Mouse (Mus musculus): ENCODE data around the gene Map6. TPM values are rescaled to one million over a fixed set of nuclear protein-coding genes. Genes with fewer than 3 reads are reported as not detected.

The Map6 gene
- total RNA-seq, 2 experiments from 2014 or later = 135 to 137 TPM

DNA sequence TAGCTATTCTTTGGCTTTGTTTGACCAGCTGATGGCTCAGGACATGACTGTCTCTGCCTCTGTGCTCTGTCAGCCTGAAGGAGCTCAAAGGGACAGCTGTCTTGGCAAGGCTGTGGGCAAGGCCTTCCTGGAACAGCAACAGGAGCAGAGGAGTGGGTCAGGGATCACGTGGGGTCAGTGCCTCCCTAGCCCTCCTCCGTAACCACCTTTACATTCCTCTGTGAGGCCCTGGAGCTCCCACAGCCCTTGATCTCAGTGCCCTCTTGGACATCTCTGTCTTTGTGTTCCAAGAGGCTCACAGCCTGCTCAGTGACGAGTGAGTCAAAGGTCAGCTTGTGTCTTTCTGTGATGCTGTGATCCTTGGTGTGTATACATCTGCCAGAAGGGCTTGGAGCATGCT, 39.4 kb downstream of the Map6 start:
- intact Hi-C loops (cut with DNase I) = no loop called here
- DNase-seq (ENCODE audit: low spot score in 2 of 2) = no peak

DNA sequence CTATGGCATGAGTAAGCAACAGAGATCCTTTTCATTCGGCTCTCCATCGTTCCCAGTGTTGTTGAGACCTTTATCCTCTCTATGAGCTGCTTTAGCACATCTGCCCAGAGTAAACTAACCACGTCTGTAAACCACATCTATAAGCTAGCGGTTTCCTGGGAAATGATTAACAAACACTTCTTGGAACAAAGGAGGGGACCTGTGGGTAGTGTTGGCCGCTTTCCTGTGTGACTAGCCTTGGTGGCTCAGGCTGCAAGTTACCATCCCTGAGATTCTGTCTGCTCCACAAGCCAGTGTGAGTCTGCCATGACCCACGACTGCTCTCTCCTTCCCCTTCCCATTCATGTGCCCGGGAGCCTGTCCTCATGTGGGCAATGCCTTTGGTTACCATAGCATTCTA, 44.2 kb downstream of the Map6 start:
- intact Hi-C loops (cut with DNase I) = no loop called here
- no peak for DNase-seq (ENCODE audit: low spot score in 2 of 2)

DNA sequence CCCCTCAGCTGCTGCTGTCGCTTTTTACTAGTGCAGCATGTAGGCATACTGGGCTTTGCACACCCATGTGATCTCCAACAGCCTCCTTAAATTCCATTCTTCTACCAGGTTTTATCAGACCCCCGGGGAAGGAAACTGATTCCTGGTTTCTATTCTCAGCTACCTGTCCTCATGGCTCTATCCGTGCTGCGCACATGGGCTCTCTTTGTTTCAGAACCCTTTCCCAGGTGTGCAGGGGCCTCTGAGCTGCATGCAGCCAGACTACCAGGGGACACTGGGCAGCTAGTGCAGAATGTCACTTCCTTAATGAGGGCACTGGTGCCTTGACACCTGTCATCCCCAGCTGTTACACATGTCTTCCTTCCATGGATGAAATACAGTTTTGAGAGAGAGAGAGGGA, 44.8 kb downstream of the Map6 start:
- intact Hi-C loops (cut with DNase I) = no loop called here
- DNase-seq (ENCODE audit: low spot score in 2 of 2) = no peak

DNA sequence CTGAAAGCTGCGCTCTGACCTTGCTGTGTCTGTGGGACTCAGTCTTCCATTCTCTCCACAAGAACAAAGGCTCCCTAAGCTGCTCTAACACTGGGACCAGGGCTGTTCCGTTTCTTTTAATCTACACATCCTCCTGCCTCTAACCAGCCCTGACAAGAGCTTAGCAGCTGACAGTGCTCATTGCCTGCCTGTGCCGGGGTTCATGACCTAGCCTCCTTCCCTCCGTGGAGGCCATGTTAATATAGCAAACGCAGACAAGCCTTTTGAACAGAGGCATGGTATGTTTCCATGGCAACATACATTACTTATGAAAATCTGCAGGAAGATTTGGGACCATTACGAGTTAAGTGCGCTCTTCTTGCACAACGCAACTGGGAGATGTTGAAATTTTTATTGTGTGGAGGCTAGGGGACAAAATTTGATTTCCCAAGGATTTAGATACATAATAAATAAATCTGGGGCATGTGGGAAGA, 45.5 kb downstream of the Map6 start:
- no peak for DNase-seq (ENCODE audit: low spot score in 2 of 2)
- intact Hi-C loops (cut with DNase I) = no loop called here

DNA sequence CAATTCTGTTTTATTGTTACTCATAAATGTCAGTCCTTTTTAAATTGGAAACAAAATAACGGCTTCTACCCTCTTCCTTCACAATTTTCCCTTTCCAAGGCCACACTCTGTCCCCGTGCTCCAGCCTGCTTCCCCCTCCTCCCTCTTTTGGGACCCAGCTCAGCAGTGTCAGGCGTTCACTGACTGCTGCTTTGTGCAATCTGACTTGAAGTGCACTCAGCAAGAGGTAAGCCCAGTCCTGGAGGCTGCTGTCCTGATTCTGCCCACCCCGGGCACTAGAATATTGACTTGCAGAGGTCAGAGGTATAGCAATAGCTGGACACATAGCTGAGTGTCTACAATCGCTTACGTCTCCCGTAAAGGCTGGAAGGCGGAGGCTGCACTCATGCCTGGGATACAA, 46.0 kb downstream of the Map6 start:
- intact Hi-C loops (cut with DNase I) = no loop called here
- DNase-seq (ENCODE audit: low spot score in 2 of 2) = no peak

DNA sequence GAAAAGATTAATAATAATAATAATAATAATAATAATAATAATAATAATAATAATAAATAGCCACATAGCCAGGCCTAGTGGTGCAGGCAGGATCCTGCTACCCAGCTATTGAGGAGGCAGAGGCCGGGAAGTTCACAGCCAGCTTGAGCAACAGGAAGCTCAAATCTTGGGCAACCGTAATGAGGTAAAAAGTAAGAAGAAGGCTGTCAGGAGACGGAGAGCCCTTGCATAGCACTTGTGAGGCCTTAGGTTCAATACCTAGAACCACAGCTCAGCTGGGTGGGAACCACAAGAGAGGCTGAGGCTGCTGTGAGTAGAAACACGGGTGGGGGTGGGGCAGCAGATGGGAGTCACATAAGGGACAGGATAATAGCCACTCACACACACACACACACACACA, 47.3 kb downstream of the Map6 start:
- intact Hi-C loops (cut with DNase I) = no loop called here

DNA sequence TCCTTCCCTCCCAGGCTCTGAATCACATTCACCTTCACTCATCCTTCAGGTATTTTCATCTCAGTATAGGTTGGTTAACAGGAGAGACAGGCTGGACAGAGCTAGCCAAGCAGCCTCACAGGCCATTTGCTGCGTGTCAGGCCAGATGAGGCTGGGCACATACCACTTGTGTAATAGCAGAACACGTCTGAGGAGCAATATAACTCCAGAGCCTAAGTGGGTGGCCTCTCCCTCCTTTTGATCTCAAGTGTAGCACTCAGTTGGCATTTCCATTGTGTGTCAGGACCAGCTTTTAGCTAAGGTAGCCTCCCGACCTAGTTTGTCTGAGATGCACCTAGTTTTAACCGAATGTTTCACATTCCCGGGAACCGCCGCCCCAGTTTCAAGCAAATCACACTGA, 49.0 kb downstream of the Map6 start:
- no peak for DNase-seq (ENCODE audit: low spot score in 2 of 2)
- intact Hi-C loops (cut with DNase I) = loop anchor here (5.0 kb wide), 1 partner anchor 39 kb away; no protein-coding TSS in a partner anchor

More for the DNA sequence above, 47.3 kb downstream of the Map6 start:
- no peak for DNase-seq (ENCODE audit: low spot score in 2 of 2)

DNA sequence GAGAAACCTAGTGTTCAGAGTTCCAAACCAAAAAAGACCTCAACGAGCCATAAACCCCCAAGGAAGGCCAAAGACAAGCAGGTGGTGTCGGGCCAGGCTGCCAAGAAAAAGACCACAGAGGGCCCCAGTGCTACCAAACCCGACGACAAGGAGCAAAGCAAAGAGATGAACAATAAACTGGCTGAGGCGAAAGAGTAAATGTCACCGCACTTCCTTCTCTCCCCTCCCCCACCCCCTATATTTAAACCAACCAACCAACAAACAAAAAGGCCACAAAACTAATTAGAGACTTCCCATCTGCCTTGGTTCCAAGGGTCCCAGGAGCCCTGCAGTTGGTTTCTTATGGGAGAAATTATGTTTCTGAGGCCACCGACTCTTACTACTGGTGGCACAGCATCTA, 50.2 kb downstream of the Map6 start:
- DNase-seq (ENCODE audit: low spot score in 2 of 2) = no peak
- intact Hi-C loops (cut with DNase I) = loop anchor here (5.0 kb wide), 1 partner anchor 40 kb away; no protein-coding TSS in a partner anchor

DNA sequence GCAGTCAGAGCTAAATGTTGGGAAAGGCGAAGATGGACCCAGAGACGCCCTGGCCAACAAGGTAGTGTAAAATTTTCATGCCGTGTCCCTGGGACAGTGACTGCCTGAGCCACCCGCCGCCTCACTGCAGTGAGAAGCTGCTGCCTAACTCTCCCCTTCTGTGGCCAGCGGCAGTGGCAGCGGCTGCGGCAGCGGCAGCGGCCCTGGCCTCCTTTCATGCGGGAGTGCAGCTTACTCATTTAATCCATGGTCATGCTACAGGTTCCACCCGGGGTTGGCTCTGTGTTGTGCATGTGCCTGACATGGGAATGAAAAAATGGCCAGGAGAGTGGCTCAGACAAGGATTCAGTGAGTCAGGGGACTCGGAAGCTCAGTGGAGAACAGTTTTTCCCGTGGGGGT, 53.3 kb downstream of the Map6 start:
- intact Hi-C loops (cut with DNase I) = no loop called here
- no peak for DNase-seq (ENCODE audit: low spot score in 2 of 2)

DNA sequence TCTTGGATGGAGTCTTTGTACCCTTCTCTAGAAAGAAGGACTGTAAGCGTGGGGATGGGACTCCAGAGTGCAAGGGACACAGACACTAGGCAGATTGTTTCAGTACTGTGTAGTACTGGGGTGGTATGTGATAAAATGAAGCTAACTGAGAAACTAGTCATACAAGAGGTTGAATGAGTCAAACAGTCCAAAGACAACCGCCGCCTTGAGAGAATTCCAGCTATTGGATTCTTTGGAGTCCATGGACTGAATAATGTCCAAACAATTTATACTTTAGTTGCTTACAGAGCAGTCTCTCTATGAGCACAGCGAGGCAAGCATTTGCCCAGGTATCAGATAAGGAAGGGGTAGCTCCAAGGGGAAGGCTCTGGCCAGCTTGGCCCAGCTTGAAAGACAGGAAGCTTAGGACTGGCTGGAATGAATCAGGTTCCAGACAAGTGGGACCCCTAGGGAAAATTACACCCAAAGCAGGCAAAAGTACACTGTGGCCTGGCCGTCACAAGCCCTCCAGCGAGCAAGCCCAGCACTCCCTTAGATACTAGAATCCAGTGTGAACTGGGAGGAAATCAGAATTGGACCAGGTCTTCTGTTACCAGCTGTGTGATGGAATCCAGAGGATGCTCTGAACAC, 55.6 kb downstream of the Map6 start:
- DNase-seq (ENCODE audit: low spot score in 2 of 2) = no peak
- intact Hi-C loops (cut with DNase I) = no loop called here

DNA sequence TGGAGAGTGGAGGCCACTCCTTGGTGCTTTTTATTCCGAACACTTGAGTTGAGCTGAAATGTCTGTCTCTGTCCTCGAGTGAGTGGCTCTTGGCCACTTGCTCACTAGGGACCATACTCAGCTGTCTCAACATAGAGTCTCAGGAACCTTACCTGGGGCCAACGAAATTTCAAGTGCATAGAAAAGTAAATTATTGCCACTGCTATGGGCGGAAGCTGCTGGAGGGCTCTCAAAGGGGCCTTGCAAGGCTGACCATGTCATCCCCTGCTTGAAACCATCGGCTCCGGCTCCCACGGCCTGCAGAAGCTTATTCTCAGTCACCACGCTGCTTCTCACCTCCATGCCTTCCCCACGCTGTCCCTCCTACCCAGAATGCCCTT, 56.1 kb downstream of the Map6 start:
- no peak for DNase-seq (ENCODE audit: low spot score in 2 of 2)

DNA sequence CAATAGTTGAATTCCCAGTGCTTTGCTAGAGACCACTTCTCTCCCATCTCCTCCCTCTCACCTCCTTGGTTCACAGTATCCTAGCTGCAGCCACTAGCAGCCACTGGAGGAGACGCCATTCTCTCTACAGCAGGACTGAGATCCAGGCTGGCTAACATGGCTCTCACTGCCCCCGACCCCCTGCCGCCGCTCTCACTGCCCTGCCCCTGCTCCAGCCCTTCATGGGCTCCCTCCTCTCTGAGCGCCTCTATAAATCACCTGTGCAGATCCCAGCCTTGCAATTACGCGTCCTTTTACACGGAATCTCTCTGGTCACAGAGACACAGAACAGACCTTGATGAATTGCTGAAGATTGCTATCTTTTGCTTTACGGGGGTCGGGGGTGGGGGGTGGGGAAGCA, 57.6 kb downstream of the Map6 start:
- intact Hi-C loops (cut with DNase I) = loop anchor here (2.0 kb wide), 1 partner anchor 54 kb away; no protein-coding TSS in a partner anchor
- DNase-seq (ENCODE audit: low spot score in 2 of 2) = no peak

More for the DNA sequence above, 56.1 kb downstream of the Map6 start:
- intact Hi-C loops (cut with DNase I) = no loop called here

DNA sequence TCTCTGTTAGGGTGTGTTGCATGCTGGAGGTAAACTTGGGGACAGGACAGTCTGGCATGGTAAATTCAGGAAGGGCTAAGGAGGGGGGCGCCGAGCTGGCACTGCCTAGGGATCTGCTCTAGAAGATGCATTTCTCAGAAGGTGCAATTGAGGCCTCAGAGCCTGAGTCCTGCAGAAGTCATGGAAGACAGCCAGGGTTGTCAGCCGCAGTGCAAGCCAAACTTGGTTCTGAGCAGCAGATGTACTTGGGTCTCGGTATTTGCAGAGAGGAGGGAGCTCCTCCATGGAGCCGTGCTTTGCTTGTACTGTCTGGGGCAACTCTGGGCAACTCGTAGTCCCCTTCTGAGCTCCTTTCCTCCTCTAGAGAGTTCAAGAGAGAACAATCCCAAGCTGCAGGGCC, 58.9 kb downstream of the Map6 start:
- DNase-seq (ENCODE audit: low spot score in 2 of 2) = no peak
- intact Hi-C loops (cut with DNase I) = no loop called here

DNA sequence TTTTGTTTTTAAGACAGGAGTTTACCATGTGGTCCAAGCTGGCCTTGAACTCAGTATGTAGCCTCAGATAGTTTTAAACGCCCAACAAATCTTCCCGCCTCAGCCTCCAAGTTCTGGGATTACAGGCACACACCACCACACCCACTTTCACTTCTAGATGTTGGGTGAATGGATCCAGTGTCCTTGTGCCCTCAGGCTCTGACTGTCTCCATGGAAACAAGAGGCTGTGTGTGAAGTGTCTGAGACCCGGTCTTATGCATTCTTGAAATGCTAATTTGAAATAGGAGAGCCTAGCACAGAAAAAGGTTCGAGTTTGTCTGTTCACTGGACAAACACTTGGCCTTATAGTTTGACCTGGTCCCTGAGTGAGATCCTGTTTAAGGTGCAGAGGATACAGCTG, 61.6 kb downstream of the Map6 start:
- intact Hi-C loops (cut with DNase I) = no loop called here
- DNase-seq (ENCODE audit: low spot score in 2 of 2) = no peak

DNA sequence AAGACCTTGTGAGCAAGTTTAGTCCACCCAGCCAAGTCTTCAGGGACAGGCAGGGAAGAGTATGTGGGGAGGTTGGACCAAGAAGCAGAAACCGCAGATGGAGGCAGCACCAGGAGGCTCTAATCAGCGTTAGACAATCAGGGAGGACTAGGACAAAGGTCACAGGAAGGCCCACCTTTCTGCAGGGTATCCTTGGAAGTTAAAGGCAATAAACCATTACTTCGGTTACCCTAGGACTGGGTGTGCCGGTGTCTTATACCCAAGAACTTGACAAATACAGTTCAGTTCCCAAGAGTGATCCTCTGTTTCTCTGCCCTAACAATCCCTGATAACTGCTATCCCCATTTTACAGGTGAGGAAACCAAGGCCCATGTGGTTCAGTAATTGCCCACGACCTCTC, 62.8 kb downstream of the Map6 start:
- no peak for DNase-seq (ENCODE audit: low spot score in 2 of 2)
- intact Hi-C loops (cut with DNase I) = loop anchor here (5.0 kb wide), 1 partner anchor 122 kb away; no protein-coding TSS in a partner anchor

DNA sequence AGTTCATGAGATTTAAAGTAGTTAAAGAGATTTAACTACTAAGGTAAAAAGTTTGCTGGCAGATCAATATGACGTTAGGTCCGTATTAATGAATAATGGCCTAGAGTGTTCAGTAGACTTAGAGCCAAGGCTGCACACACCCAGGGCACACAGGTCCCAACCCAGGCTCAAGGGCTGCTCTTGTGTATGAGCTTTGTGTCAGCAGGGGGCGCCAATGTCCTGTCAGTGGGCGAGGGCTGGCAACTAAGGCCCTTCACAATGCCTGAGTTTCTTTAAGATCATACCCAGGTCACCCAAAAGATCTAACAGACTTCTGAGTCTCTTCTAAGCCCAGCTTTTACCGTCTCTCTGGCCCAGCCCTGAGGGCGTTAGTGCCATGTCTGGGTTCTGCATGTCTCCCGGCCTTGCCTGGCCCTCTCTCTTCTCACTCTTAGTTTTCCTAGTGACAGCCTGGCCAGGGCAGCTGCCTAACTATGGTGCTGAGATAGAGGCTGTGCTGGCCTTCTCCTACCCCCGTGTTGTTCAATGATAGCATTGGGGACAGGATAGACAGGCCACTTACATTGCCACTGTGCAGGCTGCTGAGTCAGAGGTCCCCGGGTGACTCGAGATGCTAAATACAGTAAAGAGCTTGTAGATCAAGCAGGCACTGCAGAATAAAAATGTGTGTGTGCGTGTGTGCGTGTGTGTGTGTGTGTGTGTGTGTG, 65.7 kb downstream of the Map6 start:
- DNase-seq (ENCODE audit: low spot score in 2 of 2) = peak; percentile 63 to 67

DNA sequence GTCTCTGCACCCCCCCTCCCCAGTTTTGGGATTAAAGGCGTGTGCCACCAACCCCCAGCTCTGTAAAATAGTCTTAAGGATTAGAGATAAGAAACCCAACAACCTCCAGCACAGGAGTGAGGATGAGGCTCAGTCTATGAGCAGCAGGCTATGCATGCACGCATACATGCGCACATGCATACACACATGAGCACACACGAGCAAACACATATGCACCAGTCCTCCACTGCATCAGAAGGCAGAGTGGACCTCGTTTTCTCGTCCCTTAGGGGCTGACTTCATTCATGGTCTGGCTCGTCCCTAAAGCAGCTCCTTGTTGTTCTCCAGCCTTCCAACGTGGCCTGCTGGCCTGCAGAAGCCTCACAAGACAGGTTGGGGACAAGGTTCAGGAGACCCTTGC, 73.5 kb downstream of the Map6 start:
- intact Hi-C loops (cut with DNase I) = no loop called here
- no peak for DNase-seq (ENCODE audit: low spot score in 2 of 2)

More for the DNA sequence above, 65.7 kb downstream of the Map6 start:
- intact Hi-C loops (cut with DNase I) = loop anchor here (1.0 to 5.0 kb wide), 2 partner anchors 32 to 119 kb away; no protein-coding TSS in a partner anchor

DNA sequence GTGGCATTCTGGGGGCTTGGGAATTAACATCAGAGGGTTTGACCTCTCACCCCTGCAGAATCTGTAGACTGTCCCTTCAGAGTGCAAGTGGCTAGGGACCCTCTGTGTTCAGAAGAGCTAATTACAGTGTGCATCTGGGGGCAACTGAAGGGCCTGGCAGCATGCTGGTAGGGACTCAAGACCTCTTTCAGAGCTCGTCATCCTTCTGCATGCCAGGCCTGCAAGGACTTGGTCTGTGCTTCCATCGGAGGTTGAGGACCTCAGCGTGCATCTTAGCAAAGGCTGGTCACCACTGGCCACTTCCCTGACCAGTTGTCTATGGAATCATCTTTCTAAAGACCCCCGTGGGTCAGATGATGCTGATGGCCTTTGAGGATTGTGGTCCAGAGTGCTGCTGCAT, 76.3 kb downstream of the Map6 start:
- intact Hi-C loops (cut with DNase I) = no loop called here

DNA sequence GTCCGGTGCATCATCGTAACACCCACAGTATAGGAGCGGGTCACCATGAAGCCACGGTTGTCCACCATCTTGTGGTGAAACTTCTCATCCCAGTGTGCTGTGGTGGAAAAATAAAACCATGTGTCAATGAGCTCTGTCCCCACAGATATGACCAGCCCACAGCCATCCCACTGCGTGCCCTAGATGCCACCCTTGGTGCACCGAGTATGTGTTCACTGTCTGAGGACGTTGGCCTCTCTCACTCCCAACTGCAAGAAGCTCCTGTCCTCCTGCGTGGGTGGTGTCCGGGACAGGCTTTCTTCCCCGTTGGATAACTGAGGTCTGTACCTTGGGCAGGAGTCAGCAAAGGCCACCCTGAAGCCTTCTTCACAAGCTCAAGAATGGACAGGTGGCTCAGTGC, 80.0 kb downstream of the Map6 start:
- no peak for DNase-seq (ENCODE audit: low spot score in 2 of 2)
- intact Hi-C loops (cut with DNase I) = no loop called here

More for the DNA sequence above, 76.3 kb downstream of the Map6 start:
- DNase-seq (ENCODE audit: low spot score in 2 of 2) = no peak

DNA sequence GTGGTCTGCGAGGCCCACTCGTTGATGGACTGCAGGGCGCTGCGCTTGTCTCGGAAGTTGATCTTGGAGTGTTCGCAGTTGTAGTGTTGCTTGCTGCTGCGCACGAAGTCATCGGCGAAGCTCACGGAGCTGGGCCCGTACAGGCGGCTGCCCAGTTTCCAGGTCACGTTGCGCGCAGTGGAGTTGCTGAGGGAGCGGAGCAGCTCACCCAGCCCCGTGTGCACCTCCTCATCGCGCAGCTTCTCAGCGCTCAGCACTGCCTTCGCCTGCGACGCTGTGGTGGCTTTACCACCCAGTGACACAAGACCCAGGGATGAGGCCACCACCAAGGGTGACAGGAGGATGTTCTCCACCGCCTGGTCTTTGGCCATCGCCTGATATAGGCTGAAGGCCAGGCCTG, 81.6 kb downstream of the Map6 start:
- no peak for DNase-seq (ENCODE audit: low spot score in 2 of 2)
- intact Hi-C loops (cut with DNase I) = no loop called here
